Mouse (Mus musculus): ENCODE results near the gene Gm13277. TPM values are rescaled to one million over a fixed set of nuclear protein-coding genes. Genes with fewer than 3 reads are reported as not detected.

The Gm13277 gene
- polyA plus RNA-seq, 1 experiment from 2014 or later, result not detected

Other genes with a start within 250 kb of the Gm13277 start
- gene Ifna15, start 230.4 kb upstream of the Gm13277 start, polyA plus RNA-seq (2014; fragmentation: Nextera tagmentation; extraction: Ambion mirVana), result not detected in 2 replicates
- not detected in 2 replicates for gene Ifna14, start 216.8 kb upstream of the Gm13277 start, polyA plus RNA-seq (2014; fragmentation: Nextera tagmentation; extraction: Ambion mirVana)
- not detected in 2 replicates for gene Ifna9, start 196.2 kb upstream of the Gm13277 start, polyA plus RNA-seq (2014; fragmentation: Nextera tagmentation; extraction: Ambion mirVana)
- gene Ifna12, start 185.3 kb upstream of the Gm13277 start, polyA plus RNA-seq (2014; fragmentation: Nextera tagmentation; extraction: Ambion mirVana), result not detected in 2 replicates
- not detected in 2 replicates for gene C87499, start 154.2 kb upstream of the Gm13277 start, polyA plus RNA-seq (2014; fragmentation: Nextera tagmentation; extraction: Ambion mirVana)
- gene Ifna13, start 144.2 kb upstream of the Gm13277 start, polyA plus RNA-seq (2014; fragmentation: Nextera tagmentation; extraction: Ambion mirVana), result not detected in 2 replicates
- not detected in 2 replicates for gene Ifna16, start 111.7 kb upstream of the Gm13277 start, polyA plus RNA-seq (2014; fragmentation: Nextera tagmentation; extraction: Ambion mirVana)
- gene Ifna2, start 104.7 kb upstream of the Gm13277 start, polyA plus RNA-seq (2014; fragmentation: Nextera tagmentation; extraction: Ambion mirVana), result not detected in 2 replicates
- not detected in 2 replicates for gene Ifnab, start 97.3 kb upstream of the Gm13277 start, polyA plus RNA-seq (2014; fragmentation: Nextera tagmentation; extraction: Ambion mirVana)
- 2.4 and 3.2 TPM in 2 replicates for gene Gm26566, start 66.8 kb upstream of the Gm13277 start, polyA plus RNA-seq (2014; fragmentation: Nextera tagmentation; extraction: Ambion mirVana)
- gene Klhl9, start 66.2 kb upstream of the Gm13277 start, polyA plus RNA-seq (2014; fragmentation: Nextera tagmentation; extraction: Ambion mirVana), result 144 and 155 TPM in 2 replicates
- gene Gm13271, start 33.8 kb upstream of the Gm13277 start, polyA plus RNA-seq (2014; fragmentation: Nextera tagmentation; extraction: Ambion mirVana), result not detected in 2 replicates
- gene Gm13283, start 28.5 kb upstream of the Gm13277 start, polyA plus RNA-seq (2014; fragmentation: Nextera tagmentation; extraction: Ambion mirVana), result 0.15 TPM in 1 of 2 replicates, not detected in the other
- not detected in 2 replicates for gene Gm13290, start 14.8 kb upstream of the Gm13277 start, polyA plus RNA-seq (2014; fragmentation: Nextera tagmentation; extraction: Ambion mirVana)
- not detected in 2 replicates for gene Gm13289, start 11.7 kb upstream of the Gm13277 start, polyA plus RNA-seq (2014; fragmentation: Nextera tagmentation; extraction: Ambion mirVana)
- gene Gm13272, start 8.8 kb upstream of the Gm13277 start, polyA plus RNA-seq (2014; fragmentation: Nextera tagmentation; extraction: Ambion mirVana), result not detected in 2 replicates
- gene Ifnz, start 6.5 kb upstream of the Gm13277 start, polyA plus RNA-seq (2014; fragmentation: Nextera tagmentation; extraction: Ambion mirVana), result not detected in 2 replicates
- not detected in 2 replicates for gene Gm13276, start 2.9 kb upstream of the Gm13277 start, polyA plus RNA-seq (2014; fragmentation: Nextera tagmentation; extraction: Ambion mirVana)
- gene Gm13278, start 2.9 kb downstream of the Gm13277 start, polyA plus RNA-seq (2014; fragmentation: Nextera tagmentation; extraction: Ambion mirVana), result not detected in 2 replicates
- not detected in 2 replicates for gene Gm13275, start 5.9 kb downstream of the Gm13277 start, polyA plus RNA-seq (2014; fragmentation: Nextera tagmentation; extraction: Ambion mirVana)
- gene Gm13279, start 8.8 kb downstream of the Gm13277 start, polyA plus RNA-seq (2014; fragmentation: Nextera tagmentation; extraction: Ambion mirVana), result not detected in 2 replicates
- 0.16 TPM in 1 of 2 replicates, not detected in the other for gene Gm13285, start 11.0 kb downstream of the Gm13277 start, polyA plus RNA-seq (2014; fragmentation: Nextera tagmentation; extraction: Ambion mirVana)
- not detected in 2 replicates for gene Gm13287, start 14.6 kb downstream of the Gm13277 start, polyA plus RNA-seq (2014; fragmentation: Nextera tagmentation; extraction: Ambion mirVana)
- not detected in 2 replicates for gene Gm13288, start 16.9 kb downstream of the Gm13277 start, polyA plus RNA-seq (2014; fragmentation: Nextera tagmentation; extraction: Ambion mirVana)
- not detected in 2 replicates for gene Ifna7, start 27.6 kb downstream of the Gm13277 start, polyA plus RNA-seq (2014; fragmentation: Nextera tagmentation; extraction: Ambion mirVana)
- gene Ifna11, start 31.3 kb downstream of the Gm13277 start, polyA plus RNA-seq (2014; fragmentation: Nextera tagmentation; extraction: Ambion mirVana), result not detected in 2 replicates
- gene Ifna6, start 38.8 kb downstream of the Gm13277 start, polyA plus RNA-seq (2014; fragmentation: Nextera tagmentation; extraction: Ambion mirVana), result not detected in 2 replicates
- not detected in 2 replicates for gene Ifna5, start 46.9 kb downstream of the Gm13277 start, polyA plus RNA-seq (2014; fragmentation: Nextera tagmentation; extraction: Ambion mirVana)
- gene Ifna4, start 53.2 kb downstream of the Gm13277 start, polyA plus RNA-seq (2014; fragmentation: Nextera tagmentation; extraction: Ambion mirVana), result not detected in 2 replicates
- gene Ifna1, start 61.5 kb downstream of the Gm13277 start, polyA plus RNA-seq (2014; fragmentation: Nextera tagmentation; extraction: Ambion mirVana), result not detected in 2 replicates
- gene Ifne, start 91.6 kb downstream of the Gm13277 start, polyA plus RNA-seq (2014; fragmentation: Nextera tagmentation; extraction: Ambion mirVana), result not detected in 2 replicates